ENCODE assay signal across 8 mouse cellular contexts in the genomic region with DNA sequence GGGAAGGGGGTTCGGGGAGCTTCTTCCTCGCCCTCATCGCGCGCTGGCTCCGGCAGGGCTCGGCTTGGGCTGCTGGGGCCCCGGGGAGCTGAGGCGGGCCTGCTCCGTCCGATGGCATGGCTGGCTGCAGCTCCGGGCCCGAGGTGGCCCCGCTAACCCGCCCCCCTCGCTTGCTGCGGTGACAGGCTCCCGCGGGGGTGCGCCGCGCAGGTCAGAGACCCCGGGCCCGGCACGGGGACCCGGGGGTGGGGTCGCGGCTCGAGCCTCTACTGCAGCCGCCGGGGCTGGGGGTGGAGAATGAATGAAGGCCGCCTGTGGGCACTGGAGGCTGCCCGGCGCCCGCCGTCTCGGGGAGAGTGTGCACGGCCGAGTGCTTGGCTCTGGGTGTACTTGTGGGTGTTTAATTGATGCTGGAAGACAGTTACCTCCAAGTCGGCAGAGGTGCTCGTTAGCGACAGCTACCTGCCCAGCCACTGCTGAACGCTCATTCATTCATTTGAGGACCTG. TPM values are rescaled to one million over a fixed set of nuclear protein-coding genes. Genes with fewer than 3 reads are reported as not detected.
DNase-seq lines count a peak whose midpoint lies in the region; ATAC-seq and TF ChIP-seq lines count a peak whose summit lies in the region.

No protein-coding gene starts in this region.

- peak overlapping the region; percentile 91 for H3K9ac ChIP-seq in neural tube, embryonic 11.5 days (ENCODE audit: low read length)
- peak overlapping the region; percentile 93 for H3K9ac ChIP-seq in heart, embryonic 16.5 days (ENCODE audit: low read length)
- peak overlapping the region; percentile 85 for H3K9ac ChIP-seq in limb, embryonic 14.5 days (ENCODE audit: low read depth, low read length, severe bottlenecking)

- H3K9me3 ChIP-seq in neural tube, embryonic 11.5 days (ENCODE audit: control insufficient read depth, low read length): no peaks in the 10 kb centered on the region
- H3K9me3 ChIP-seq in heart, embryonic 16.5 days (replicated peaks; ENCODE audit: control insufficient read depth, low read length): no peaks in the 10 kb centered on the region
- H3K9me3 ChIP-seq in limb, embryonic 14.5 days (ENCODE audit: control insufficient read depth, low read length): no peaks in the 10 kb centered on the region

- H3K27ac ChIP-seq in neural tube, embryonic 11.5 days (ENCODE audit: low read depth, low read length): peak overlapping the region; percentile 86
- H3K27ac ChIP-seq in heart, embryonic 16.5 days (ENCODE audit: low read length): peak overlapping the region; percentile 92
- H3K27ac ChIP-seq in limb, embryonic 14.5 days (replicated peaks; ENCODE audit: low read depth, low read length): peak overlapping the region; percentile 86

- ATAC-seq in neural tube, embryonic 11.5 days (ENCODE audit: insufficient read depth, low FRiP score, low TSS enrichment): peak; percentile 52
- ATAC-seq in heart, embryonic 16.5 days (replicated peaks; ENCODE audit: extremely low read depth, insufficient read depth, low FRiP score): peak; percentile 31
- peak; percentile 59; the same call in 1 of the 2 replicates for ATAC-seq in limb, embryonic 14.5 days (ENCODE audit: low FRiP score, low read depth)
- ATAC-seq in megakaryocyte progenitor cell, adult 5-6 weeks (replicated peaks; ENCODE audit: poor library complexity): no peak

- under 1% methylated on average over 33 of the region's 43 CpGs for WGBS in neural tube, embryonic 11.5 days
- under 1% methylated on average over 43 of the region's 43 CpGs for WGBS in heart, embryonic 16.5 days
- WGBS in limb, embryonic 14.5 days: under 1% methylated on average over 38 of the region's 43 CpGs

- H3K27me3 ChIP-seq in neural tube, embryonic 11.5 days (ENCODE audit: control insufficient read depth, insufficient read depth, low read length): no peaks in the 10 kb centered on the region
- no peaks in the 10 kb centered on the region for H3K27me3 ChIP-seq in heart, embryonic 16.5 days (ENCODE audit: control insufficient read depth, insufficient read depth, low read length)
- H3K27me3 ChIP-seq in limb, embryonic 14.5 days (ENCODE audit: control insufficient read depth, insufficient read depth, low read length): no peaks in the 10 kb centered on the region

- no peak for TF ChIP-seq POLR2A in limb, embryonic 14.5 days (IDR thresholded peaks at IDR 0.05; ENCODE audit: borderline replicate concordance, extremely low read depth, insufficient read depth, insufficient read length)

- peak; percentile 64 for DNase-seq in adrenal gland, postnatal 14 days
- DNase-seq in adrenal gland, postnatal 10 days: no peak
- peak; percentile 57 for DNase-seq in neural tube, embryonic 11.5 days (ENCODE audit: low spot score)
- no peak for DNase-seq in neural tube, embryonic 10.5 days (ENCODE audit: extremely low spot score, low spot score)
- no peak for DNase-seq in limb, embryonic 14.5 days (ENCODE audit: low spot score)
- peak; percentile 11 for DNase-seq in ovary, postnatal 10 days (ENCODE audit: low spot score)

- H3K4me1 ChIP-seq in neural tube, embryonic 11.5 days (ENCODE audit: control insufficient read depth, insufficient read depth, low read length): peaks cover 8% of the 10 kb centered on the region; the same call in 1 of the 2 replicates
- peaks cover 14% of the 10 kb centered on the region for H3K4me1 ChIP-seq in heart, embryonic 16.5 days (ENCODE audit: control insufficient read depth, insufficient read depth, low read length)
- H3K4me1 ChIP-seq in limb, embryonic 14.5 days (ENCODE audit: control insufficient read depth, insufficient read depth, low read length): peaks cover 16% of the 10 kb centered on the region

- peak overlapping the region; percentile 100 for H3K4me3 ChIP-seq in neural tube, embryonic 11.5 days (ENCODE audit: low read depth, low read length)
- H3K4me3 ChIP-seq in heart, embryonic 16.5 days (ENCODE audit: low read length): peak overlapping the region; percentile 85
- H3K4me3 ChIP-seq in limb, embryonic 14.5 days (replicated peaks; ENCODE audit: low read length): peak overlapping the region; percentile 96

- peak overlapping the region; percentile 81 for H3K4me2 ChIP-seq in neural tube, embryonic 11.5 days (ENCODE audit: low read depth)
- peak overlapping the region; percentile 75 for H3K4me2 ChIP-seq in heart, embryonic 16.5 days (ENCODE audit: low read depth, low read length)
- peak overlapping the region; percentile 68 for H3K4me2 ChIP-seq in limb, embryonic 14.5 days (replicated peaks; ENCODE audit: low read depth, low read length, severe bottlenecking)

- H3K36me3 ChIP-seq in neural tube, embryonic 11.5 days (ENCODE audit: control insufficient read depth, insufficient read depth, low read length): no peaks in the 10 kb centered on the region
- no peaks in the 10 kb centered on the region for H3K36me3 ChIP-seq in heart, embryonic 16.5 days (ENCODE audit: control insufficient read depth, insufficient read depth)
- H3K36me3 ChIP-seq in limb, embryonic 14.5 days (ENCODE audit: control insufficient read depth, insufficient read depth, low read length): no peaks in the 10 kb centered on the region

RNA-seq across cellular contexts. Expression of gene Tsc1, which starts 0.5 kb away (rescaled TPM):
- 16.5 and 19.3 TPM in 2 replicates for total RNA-seq in adrenal gland, postnatal 14 days (2021)
- 10 to 100 TPM; 15.5 to 20.7 TPM for total RNA-seq in adrenal gland, postnatal 10 days (2021)
- 24.1 TPM in 2 replicates for polyA plus RNA-seq in neural tube, embryonic 11.5 days (2014; fragmentation: Nextera tagmentation; extraction: Ambion mirVana)
- 16.7 and 17.5 TPM in 2 replicates for polyA plus RNA-seq in heart, embryonic 16.5 days (2015; fragmentation: Nextera tagmentation; extraction: Ambion mirVana)
- polyA plus RNA-seq in limb, embryonic 14.5 days (2012; rRNA removed): 18.5 and 20.4 TPM in 2 replicates
- 15.7 and 17.8 TPM in 2 replicates for polyA plus RNA-seq in limb, embryonic 14.5 days (2014; fragmentation: Nextera tagmentation; extraction: Ambion mirVana)
- 9.4 and 10.3 TPM in 2 replicates for total RNA-seq in megakaryocyte progenitor cell, adult 5-6 weeks (2015)
- total RNA-seq in megakaryocyte progenitor cell, adult 5-6 weeks (2017): 7.1 and 12.1 TPM in 2 replicates

RNA-seq across cellular contexts. Expression of gene Gfi1b, which starts 19.7 kb away (rescaled TPM):
- 2.1 TPM in 1 of 2 replicates, not detected in the other for total RNA-seq in adrenal gland, postnatal 14 days (2021)
- total RNA-seq in adrenal gland, postnatal 10 days (2021): 1 to 10 TPM in 1 of 2 experiments, under 1 TPM in 1; 0.66 to 4.4 TPM
- polyA plus RNA-seq in neural tube, embryonic 11.5 days (2014; fragmentation: Nextera tagmentation; extraction: Ambion mirVana): 2.6 and 3.3 TPM in 2 replicates
- polyA plus RNA-seq in heart, embryonic 16.5 days (2015; fragmentation: Nextera tagmentation; extraction: Ambion mirVana): 0.84 and 0.92 TPM in 2 replicates
- 0.33 and 0.51 TPM in 2 replicates for polyA plus RNA-seq in limb, embryonic 14.5 days (2012; rRNA removed)
- polyA plus RNA-seq in limb, embryonic 14.5 days (2014; fragmentation: Nextera tagmentation; extraction: Ambion mirVana): 0.29 and 0.32 TPM in 2 replicates
- 15.6 and 28.3 TPM in 2 replicates for total RNA-seq in megakaryocyte progenitor cell, adult 5-6 weeks (2015)
- 10.3 and 13.1 TPM in 2 replicates for total RNA-seq in megakaryocyte progenitor cell, adult 5-6 weeks (2017)

RNA-seq across cellular contexts. Expression of gene Gtf3c5, which starts 57.9 kb away (rescaled TPM):
- total RNA-seq in adrenal gland, postnatal 14 days (2021): 18.7 and 18.9 TPM in 2 replicates
- 10 to 100 TPM; 15.5 to 21.5 TPM for total RNA-seq in adrenal gland, postnatal 10 days (2021)
- 39.7 and 43.8 TPM in 2 replicates for polyA plus RNA-seq in neural tube, embryonic 11.5 days (2014; fragmentation: Nextera tagmentation; extraction: Ambion mirVana)
- polyA plus RNA-seq in heart, embryonic 16.5 days (2015; fragmentation: Nextera tagmentation; extraction: Ambion mirVana): 28.6 and 29.1 TPM in 2 replicates
- polyA plus RNA-seq in limb, embryonic 14.5 days (2012; rRNA removed): 52.4 and 52.6 TPM in 2 replicates
- polyA plus RNA-seq in limb, embryonic 14.5 days (2014; fragmentation: Nextera tagmentation; extraction: Ambion mirVana): 29.7 and 31.1 TPM in 2 replicates
- total RNA-seq in megakaryocyte progenitor cell, adult 5-6 weeks (2015): 16.2 and 19.1 TPM in 2 replicates
- 11.0 and 13.0 TPM in 2 replicates for total RNA-seq in megakaryocyte progenitor cell, adult 5-6 weeks (2017)

RNA-seq across cellular contexts. Expression of gene Spaca9, which starts 58.0 kb away (rescaled TPM):
- 0.93 TPM in 1 of 2 replicates, not detected in the other for total RNA-seq in adrenal gland, postnatal 14 days (2021)
- 1 to 10 TPM; 1.4 to 2.1 TPM for total RNA-seq in adrenal gland, postnatal 10 days (2021)
- polyA plus RNA-seq in neural tube, embryonic 11.5 days (2014; fragmentation: Nextera tagmentation; extraction: Ambion mirVana): 0.99 and 1.2 TPM in 2 replicates
- polyA plus RNA-seq in heart, embryonic 16.5 days (2015; fragmentation: Nextera tagmentation; extraction: Ambion mirVana): 0.96 and 1.3 TPM in 2 replicates
- 1.6 TPM in 2 replicates for polyA plus RNA-seq in limb, embryonic 14.5 days (2012; rRNA removed)
- 1.4 and 2.1 TPM in 2 replicates for polyA plus RNA-seq in limb, embryonic 14.5 days (2014; fragmentation: Nextera tagmentation; extraction: Ambion mirVana)
- total RNA-seq in megakaryocyte progenitor cell, adult 5-6 weeks (2015): 0.66 and 5.7 TPM in 2 replicates
- total RNA-seq in megakaryocyte progenitor cell, adult 5-6 weeks (2017): 2.4 and 8.4 TPM in 2 replicates

RNA-seq across cellular contexts. Expression of gene Ak8, which starts 58.5 kb away (rescaled TPM):
- total RNA-seq in adrenal gland, postnatal 14 days (2021): not detected in 2 replicates
- under 1 TPM; 0.18 to 0.33 TPM for total RNA-seq in adrenal gland, postnatal 10 days (2021)
- polyA plus RNA-seq in neural tube, embryonic 11.5 days (2014; fragmentation: Nextera tagmentation; extraction: Ambion mirVana): 0.34 and 0.41 TPM in 2 replicates
- polyA plus RNA-seq in heart, embryonic 16.5 days (2015; fragmentation: Nextera tagmentation; extraction: Ambion mirVana): 0.30 and 0.80 TPM in 2 replicates
- polyA plus RNA-seq in limb, embryonic 14.5 days (2012; rRNA removed): 0.22 and 0.49 TPM in 2 replicates
- 0.37 and 0.58 TPM in 2 replicates for polyA plus RNA-seq in limb, embryonic 14.5 days (2014; fragmentation: Nextera tagmentation; extraction: Ambion mirVana)
- total RNA-seq in megakaryocyte progenitor cell, adult 5-6 weeks (2015): 0.30 and 0.93 TPM in 2 replicates
- 0.24 and 0.33 TPM in 2 replicates for total RNA-seq in megakaryocyte progenitor cell, adult 5-6 weeks (2017)

Comparison
In these comparisons a context has a peak if more than half of its experiments do, and no peak if none do; other contexts are left out.
1. DNase-seq: peak in adrenal gland, postnatal 14 days (single experiment), neural tube, embryonic 11.5 days (single experiment) and ovary, postnatal 10 days (single experiment); none in adrenal gland, postnatal 10 days (single experiment), neural tube, embryonic 10.5 days (single experiment) and limb, embryonic 14.5 days (single experiment).
2. Peak in every context shown above with its lines, with median percentiles within 50 percentile points of each other: H3K27ac ChIP-seq, H3K4me2 ChIP-seq, H3K4me3 ChIP-seq and H3K9ac ChIP-seq.